Mouse (Mus musculus): Measurements from ENCODE around the gene Zfp831. TPM values are rescaled to one million over a fixed set of nuclear protein-coding genes. Genes with fewer than 3 reads are reported as not detected.
A peak's percentile ranks its signal among the peaks of the same experiment; 100 is the strongest.

The Zfp831 gene
- polyA plus RNA-seq, 1 experiment from 2014 or later = not detected

DNA sequence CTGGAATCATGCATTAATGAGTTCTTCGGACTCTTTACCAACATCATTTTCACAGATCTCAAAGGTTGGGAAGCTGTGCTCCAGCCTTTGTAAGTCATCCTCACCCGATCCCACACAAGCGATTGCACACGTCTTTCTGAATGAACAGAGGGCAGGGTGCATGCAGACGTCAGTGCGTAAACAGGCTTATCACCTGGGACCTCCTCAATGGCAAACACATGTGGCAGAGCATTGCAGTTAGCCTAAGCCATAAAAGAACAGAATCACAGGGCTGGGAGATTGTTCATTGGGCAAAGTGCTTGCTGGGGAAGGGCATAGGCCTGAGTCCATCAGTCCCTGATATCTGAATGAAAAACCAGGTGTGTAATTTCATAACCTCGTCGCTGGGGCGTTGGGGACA, 17.0 kb downstream of the Zfp831 start:
- 89% methylated on average over 9 of the region's 9 CpGs for WGBS
- Histone ChIP-seq H3K27me3 (replicated peaks; ENCODE audit: control insufficient read depth, insufficient read depth, low read length) (no peaks in the 10 kb centered on the region), H3K9me3 (replicated peaks; ENCODE audit: control insufficient read depth, low read length) (no peaks in the 10 kb centered on the region), H3K4me1 (ENCODE audit: control insufficient read depth, insufficient read depth, low read length) (no peaks in the 10 kb centered on the region), H3K4me3 (ENCODE audit: low read depth, low read length) (no peak overlapping the region), H3K9ac (ENCODE audit: low read length) (no peak overlapping the region), H3K4me2 (ENCODE audit: low read length) (no peak overlapping the region), H3K36me3 (ENCODE audit: control insufficient read depth, insufficient read depth, low read length) (no peaks in the 10 kb centered on the region), H3K27ac (ENCODE audit: low read depth, low read length) (no peak overlapping the region)
- DNase-seq (ENCODE audit: low spot score) (no peak), ATAC-seq (no peak)

DNA sequence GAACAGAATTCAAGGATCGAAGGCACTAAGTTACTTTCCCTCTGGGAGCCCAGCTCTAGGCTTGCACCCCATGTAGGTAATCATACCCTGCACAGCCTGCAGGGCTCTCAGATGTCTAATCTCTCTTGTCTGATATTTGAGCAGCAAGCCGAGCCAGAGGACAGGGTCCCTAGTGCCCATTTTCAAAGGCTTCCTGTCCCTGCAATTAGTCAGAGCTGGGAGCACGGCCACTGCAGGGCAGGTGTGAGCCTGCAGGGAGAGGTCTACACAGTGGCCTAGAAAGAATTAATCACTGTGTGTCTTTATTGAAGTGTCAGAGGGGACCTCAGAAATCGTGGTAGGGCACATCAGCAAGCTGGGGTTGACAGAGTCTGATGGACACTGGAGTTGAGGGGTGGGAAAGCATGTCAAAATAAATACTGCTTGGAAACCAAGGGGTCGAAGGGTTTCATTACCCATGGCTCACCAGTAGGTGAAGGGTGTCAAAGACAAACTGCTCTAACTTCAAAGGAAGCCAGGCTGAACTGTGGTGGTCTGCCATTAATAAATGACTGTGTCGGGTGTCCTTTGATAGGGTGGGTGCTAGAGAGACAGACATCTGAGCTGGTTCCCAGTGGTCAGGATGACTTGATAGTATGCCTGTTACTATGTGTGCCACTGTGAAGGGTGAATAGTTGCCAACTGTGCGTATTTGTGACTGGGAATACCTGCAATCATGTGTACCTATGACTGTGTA, 18.3 kb downstream of the Zfp831 start:
- Histone ChIP-seq H3K4me2 (ENCODE audit: low read length) (no peak overlapping the region), H3K9ac (ENCODE audit: low read length) (no peak overlapping the region), H3K9me3 (replicated peaks; ENCODE audit: control insufficient read depth, low read length) (no peaks in the 10 kb centered on the region), H3K27ac (ENCODE audit: low read depth, low read length) (no peak overlapping the region), H3K27me3 (replicated peaks; ENCODE audit: control insufficient read depth, insufficient read depth, low read length) (no peaks in the 10 kb centered on the region), H3K4me1 (ENCODE audit: control insufficient read depth, insufficient read depth, low read length) (no peaks in the 10 kb centered on the region), H3K4me3 (ENCODE audit: low read depth, low read length) (no peak overlapping the region), H3K36me3 (ENCODE audit: control insufficient read depth, insufficient read depth, low read length) (no peaks in the 10 kb centered on the region)
- ATAC-seq (no peak), DNase-seq (ENCODE audit: low spot score) (no peak)
- 67% methylated on average over 7 of the region's 7 CpGs for WGBS

DNA sequence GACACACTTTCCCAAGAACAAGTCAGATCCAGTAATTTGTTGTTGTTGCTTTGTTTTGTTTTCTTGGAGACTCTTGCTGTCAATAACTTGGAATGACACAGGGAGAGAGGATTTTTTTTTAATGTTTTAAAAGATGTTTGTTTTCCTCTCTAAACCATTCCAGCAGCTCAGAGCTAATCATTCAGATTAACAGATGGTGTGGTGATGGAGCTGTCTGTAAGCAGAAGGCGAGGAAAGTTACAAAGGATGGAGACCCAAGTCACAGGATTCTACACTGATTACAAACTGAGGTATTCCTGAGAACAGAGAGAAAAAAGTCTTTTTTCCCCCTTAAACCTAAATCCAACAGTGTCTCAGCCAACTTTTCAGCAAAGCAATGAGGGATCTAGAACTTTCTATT, 19.3 kb downstream of the Zfp831 start:
- no peak overlapping the region for H3K4me2 ChIP-seq (ENCODE audit: low read length)
- no peaks in the 10 kb centered on the region for H3K27me3 ChIP-seq (replicated peaks; ENCODE audit: control insufficient read depth, insufficient read depth, low read length)
- H3K9ac ChIP-seq (ENCODE audit: low read length) = no peak overlapping the region
- no peaks in the 10 kb centered on the region for H3K9me3 ChIP-seq (replicated peaks; ENCODE audit: control insufficient read depth, low read length)
- H3K36me3 ChIP-seq (ENCODE audit: control insufficient read depth, insufficient read depth, low read length) = no peaks in the 10 kb centered on the region
- H3K27ac ChIP-seq (ENCODE audit: low read depth, low read length) = no peak overlapping the region; the same call in 1 of the 2 replicates
- WGBS = 71% methylated on average over 1 of the region's 1 CpGs
- H3K4me3 ChIP-seq (ENCODE audit: low read depth, low read length) = no peak overlapping the region
- peak; percentile 55; the same call in 1 of the 2 replicates for ATAC-seq
- H3K4me1 ChIP-seq (ENCODE audit: control insufficient read depth, insufficient read depth, low read length) = no peaks in the 10 kb centered on the region
- peak; percentile 48 for DNase-seq (ENCODE audit: low spot score)

DNA sequence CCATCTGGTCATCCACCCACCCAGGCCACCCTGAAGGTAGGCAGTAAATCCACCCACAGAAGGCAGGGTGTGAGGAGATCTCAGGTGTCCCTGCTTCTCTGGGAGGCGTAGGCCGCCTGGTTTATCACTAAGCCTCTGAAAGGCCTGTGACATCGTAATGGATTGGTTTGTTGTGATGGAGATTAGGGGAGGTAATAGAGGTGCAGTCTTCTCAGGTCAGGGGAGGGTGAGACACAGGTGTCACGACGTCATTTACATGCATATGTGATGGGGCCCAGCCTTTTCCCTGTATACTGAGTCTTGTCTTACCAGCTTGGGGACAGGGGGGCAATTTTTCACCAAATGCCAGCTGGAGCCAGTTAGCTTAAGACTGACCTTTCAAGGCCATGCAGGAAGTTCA, 22.1 kb downstream of the Zfp831 start:
- ATAC-seq (no peak), DNase-seq (ENCODE audit: low spot score) (no peak)
- H3K9me3 ChIP-seq (replicated peaks; ENCODE audit: control insufficient read depth, low read length) = no peaks in the 10 kb centered on the region
- H3K9ac ChIP-seq (ENCODE audit: low read length) = no peak overlapping the region
- H3K36me3 ChIP-seq (ENCODE audit: control insufficient read depth, insufficient read depth, low read length) = no peaks in the 10 kb centered on the region
- no peak overlapping the region for H3K4me3 ChIP-seq (ENCODE audit: low read depth, low read length)
- no peaks in the 10 kb centered on the region for H3K27me3 ChIP-seq (replicated peaks; ENCODE audit: control insufficient read depth, insufficient read depth, low read length)
- H3K27ac ChIP-seq (ENCODE audit: low read depth, low read length) = no peak overlapping the region
- H3K4me1 ChIP-seq (ENCODE audit: control insufficient read depth, insufficient read depth, low read length) = no peaks in the 10 kb centered on the region
- WGBS = 57% methylated on average over 5 of the region's 5 CpGs
- no peak overlapping the region for H3K4me2 ChIP-seq (ENCODE audit: low read length)

DNA sequence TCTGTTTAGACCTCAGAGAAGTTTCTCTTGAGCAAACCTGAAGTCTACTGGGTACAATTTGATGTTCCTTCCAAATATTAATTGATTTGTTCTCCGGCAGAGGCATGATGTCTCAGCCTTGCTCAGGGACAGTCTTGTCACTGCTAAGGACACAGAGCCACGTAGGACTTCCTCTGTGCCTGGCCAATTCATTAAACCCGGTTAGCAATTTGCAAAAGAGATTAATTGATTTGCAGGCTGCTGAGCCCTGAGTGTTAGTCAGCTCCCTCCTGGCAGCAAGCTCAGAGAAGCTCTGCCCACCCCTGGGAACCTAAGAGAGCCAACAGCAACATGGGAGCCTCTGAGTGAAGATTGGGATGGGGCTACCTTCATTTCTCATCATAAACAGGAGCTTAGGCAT, 25.5 kb downstream of the Zfp831 start:
- DNase-seq (ENCODE audit: low spot score) (no peak), ATAC-seq (no peak)

DNA sequence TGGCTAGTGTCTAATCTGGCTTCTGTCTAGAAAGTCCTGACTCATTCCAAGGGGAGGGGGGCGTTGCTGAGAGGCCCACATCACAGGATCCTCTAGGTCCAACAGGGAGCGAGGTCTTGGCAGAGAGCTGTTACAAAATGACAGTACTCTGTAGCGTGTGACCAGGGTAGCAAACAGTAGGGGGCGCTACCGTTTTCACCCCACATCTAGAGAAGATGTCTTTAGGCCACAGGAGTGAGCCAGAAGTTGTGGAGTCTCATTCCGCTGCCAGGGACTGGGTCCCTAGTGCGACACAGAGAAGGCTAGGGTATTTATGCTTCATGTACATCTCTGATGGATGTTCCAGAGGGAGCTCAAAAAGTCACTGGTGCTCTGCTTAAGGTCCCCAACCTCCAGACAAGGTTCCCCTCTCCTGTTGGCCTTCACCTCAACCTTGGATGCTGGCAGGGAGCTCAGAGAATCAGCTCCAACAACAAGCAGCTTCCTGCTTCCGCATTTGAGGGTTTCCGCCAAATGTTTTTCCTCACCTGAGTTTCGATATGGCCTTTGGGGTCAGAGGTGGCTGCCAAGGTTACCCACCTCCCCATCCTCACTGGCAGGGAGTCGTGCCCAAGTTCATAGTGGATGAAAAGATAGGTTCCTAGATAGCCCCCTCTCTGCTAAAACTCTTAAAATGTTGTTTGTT, 29.3 kb downstream of the Zfp831 start:
- Histone ChIP-seq H3K9ac (ENCODE audit: low read length) (no peak overlapping the region), H3K27ac (ENCODE audit: low read depth, low read length) (no peak overlapping the region), H3K36me3 (ENCODE audit: control insufficient read depth, insufficient read depth, low read length) (no peaks in the 10 kb centered on the region), H3K27me3 (replicated peaks; ENCODE audit: control insufficient read depth, insufficient read depth, low read length) (peaks cover 5% of the 10 kb centered on the region; the same call in 1 of the 2 replicates), H3K4me1 (ENCODE audit: control insufficient read depth, insufficient read depth, low read length) (peaks cover 3% of the 10 kb centered on the region; the same call in 1 of the 2 replicates), H3K9me3 (replicated peaks; ENCODE audit: control insufficient read depth, low read length) (no peaks in the 10 kb centered on the region), H3K4me2 (ENCODE audit: low read length) (peak overlapping the region; percentile 91; the same call in 1 of the 2 replicates), H3K4me3 (ENCODE audit: low read depth, low read length) (no peak overlapping the region)
- WGBS = 35% methylated on average over 11 of the region's 11 CpGs
- ATAC-seq = no peak
- DNase-seq (ENCODE audit: low spot score) = no peak

More for the DNA sequence above, 25.5 kb downstream of the Zfp831 start:
- H3K4me1 ChIP-seq (ENCODE audit: control insufficient read depth, insufficient read depth, low read length) = peaks cover 3% of the 10 kb centered on the region; the same call in 1 of the 2 replicates
- H3K9me3 ChIP-seq (replicated peaks; ENCODE audit: control insufficient read depth, low read length) = no peaks in the 10 kb centered on the region
- WGBS = 49% methylated on average over 3 of the region's 3 CpGs
- H3K27ac ChIP-seq (ENCODE audit: low read depth, low read length) = no peak overlapping the region
- no peak overlapping the region for H3K4me3 ChIP-seq (ENCODE audit: low read depth, low read length)
- H3K9ac ChIP-seq (ENCODE audit: low read length) = no peak overlapping the region
- H3K4me2 ChIP-seq (ENCODE audit: low read length) = no peak overlapping the region
- no peaks in the 10 kb centered on the region for H3K36me3 ChIP-seq (ENCODE audit: control insufficient read depth, insufficient read depth, low read length)
- H3K27me3 ChIP-seq (replicated peaks; ENCODE audit: control insufficient read depth, insufficient read depth, low read length) = peaks cover 5% of the 10 kb centered on the region; the same call in 1 of the 2 replicates

DNA sequence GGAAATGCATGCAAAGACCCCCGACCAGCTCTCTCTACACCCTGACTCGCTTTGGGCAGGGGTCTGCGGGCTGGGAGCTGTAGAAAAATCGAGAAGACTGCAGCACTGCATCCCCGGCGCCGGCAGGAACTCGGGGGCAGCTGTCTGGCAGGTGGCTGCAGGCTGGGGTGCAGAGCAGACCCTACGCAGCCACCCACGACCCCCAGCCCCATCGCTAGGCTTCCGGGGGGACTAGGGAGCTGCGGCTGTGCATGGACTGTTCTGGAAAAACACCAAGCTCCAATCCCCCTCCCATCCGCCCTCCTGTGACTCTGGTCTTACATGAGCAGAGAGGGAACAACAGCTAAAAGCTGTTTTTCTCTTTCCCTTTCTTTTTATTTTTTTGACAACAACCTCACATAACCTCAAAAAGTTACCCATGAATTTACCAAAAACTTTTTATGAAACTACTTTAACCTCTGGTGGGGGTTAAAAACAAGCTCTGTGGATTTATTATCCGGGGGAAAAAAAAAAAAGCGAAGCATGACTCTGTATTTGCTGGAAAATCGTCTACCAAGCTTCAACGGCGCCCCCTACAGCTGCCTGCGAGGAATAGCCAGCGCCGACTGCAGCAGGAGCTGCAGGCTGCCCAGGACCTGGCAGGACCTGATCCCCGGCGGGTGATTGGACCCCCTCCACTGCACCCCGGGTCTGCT, 30.4 kb downstream of the Zfp831 start:
- WGBS = under 1% methylated on average over 25 of the region's 25 CpGs
- no peaks in the 10 kb centered on the region for H3K36me3 ChIP-seq (ENCODE audit: control insufficient read depth, insufficient read depth, low read length)
- peak overlapping the region; percentile 34 for H3K4me3 ChIP-seq (ENCODE audit: low read depth, low read length)
- H3K4me1 ChIP-seq (ENCODE audit: control insufficient read depth, insufficient read depth, low read length) = peaks cover 3% of the 10 kb centered on the region; the same call in 1 of the 2 replicates
- no peaks in the 10 kb centered on the region for H3K9me3 ChIP-seq (replicated peaks; ENCODE audit: control insufficient read depth, low read length)
- peak overlapping the region; percentile 60 for H3K27ac ChIP-seq (ENCODE audit: low read depth, low read length)
- peak overlapping the region; percentile 91 for H3K4me2 ChIP-seq (ENCODE audit: low read length)
- peaks cover 5% of the 10 kb centered on the region; the same call in 1 of the 2 replicates for H3K27me3 ChIP-seq (replicated peaks; ENCODE audit: control insufficient read depth, insufficient read depth, low read length)
- ATAC-seq (peak; percentile 89), DNase-seq (ENCODE audit: low spot score) (peak; percentile 95)
- H3K9ac ChIP-seq (ENCODE audit: low read length) = peak overlapping the region; percentile 61

DNA sequence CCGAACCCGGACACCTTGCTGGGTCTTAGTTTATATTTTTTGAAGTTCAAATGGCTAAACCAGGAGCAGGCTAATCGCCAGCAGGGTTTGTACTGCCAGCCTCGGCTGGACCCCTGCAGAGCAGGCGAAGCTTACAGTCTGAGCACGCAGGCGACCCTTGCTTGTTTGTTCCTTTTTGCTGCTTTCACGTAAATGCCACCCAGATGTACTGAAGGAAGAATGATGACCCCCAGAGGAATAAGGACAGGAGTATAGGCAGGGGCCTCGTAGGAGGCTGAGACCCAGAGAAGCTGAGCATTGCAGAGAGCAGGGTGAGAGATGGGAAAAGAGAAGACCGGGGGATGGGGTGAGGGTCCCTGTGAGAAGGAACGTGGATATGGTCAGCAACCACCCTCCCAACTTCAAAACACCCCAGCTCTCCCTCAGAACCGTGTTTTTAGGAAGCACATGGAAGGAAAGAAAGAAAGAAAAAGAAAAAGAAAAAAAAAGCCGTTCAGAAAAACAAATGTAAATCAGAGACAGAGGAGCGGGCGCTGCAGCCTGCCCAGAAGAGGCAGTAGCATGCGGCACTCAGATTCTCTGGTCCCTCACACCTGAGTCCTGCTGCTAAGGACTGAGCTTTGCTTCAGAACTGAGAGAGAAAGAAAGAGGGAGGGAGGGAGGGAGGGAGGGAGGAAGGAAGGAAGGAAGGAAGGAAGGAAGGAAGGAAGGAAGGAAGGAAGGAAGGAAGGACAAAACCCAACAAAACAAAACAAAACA, 31.1 kb downstream of the Zfp831 start:
- 1% methylated on average over 16 of the region's 16 CpGs for WGBS
- H3K9ac ChIP-seq (ENCODE audit: low read length) = peak overlapping the region; percentile 59
- peak overlapping the region; percentile 34 for H3K4me3 ChIP-seq (ENCODE audit: low read depth, low read length)
- no peaks in the 10 kb centered on the region for H3K36me3 ChIP-seq (ENCODE audit: control insufficient read depth, insufficient read depth, low read length)
- peaks cover 5% of the 10 kb centered on the region; the same call in 1 of the 2 replicates for H3K27me3 ChIP-seq (replicated peaks; ENCODE audit: control insufficient read depth, insufficient read depth, low read length)
- H3K4me1 ChIP-seq (ENCODE audit: control insufficient read depth, insufficient read depth, low read length) = peaks cover 3% of the 10 kb centered on the region; the same call in 1 of the 2 replicates
- ATAC-seq (peak; percentile 66), DNase-seq (ENCODE audit: low spot score) (peak; percentile 43)
- H3K4me2 ChIP-seq (ENCODE audit: low read length) = peak overlapping the region; percentile 91
- no peak overlapping the region for H3K27ac ChIP-seq (ENCODE audit: low read depth, low read length)
- H3K9me3 ChIP-seq (replicated peaks; ENCODE audit: control insufficient read depth, low read length) = no peaks in the 10 kb centered on the region

Measured in forebrain, embryonic 14.5 days (tissue).